Mouse (Mus musculus) cerebellum, adult 11-12 months (tissue): ENCODE results near the gene Cd8b1.

Source experiments
- DNase-seq: peaks from one replicate; pipeline ENCODE4 v3.0.0; 2022

The Cd8b1 gene

DNA sequence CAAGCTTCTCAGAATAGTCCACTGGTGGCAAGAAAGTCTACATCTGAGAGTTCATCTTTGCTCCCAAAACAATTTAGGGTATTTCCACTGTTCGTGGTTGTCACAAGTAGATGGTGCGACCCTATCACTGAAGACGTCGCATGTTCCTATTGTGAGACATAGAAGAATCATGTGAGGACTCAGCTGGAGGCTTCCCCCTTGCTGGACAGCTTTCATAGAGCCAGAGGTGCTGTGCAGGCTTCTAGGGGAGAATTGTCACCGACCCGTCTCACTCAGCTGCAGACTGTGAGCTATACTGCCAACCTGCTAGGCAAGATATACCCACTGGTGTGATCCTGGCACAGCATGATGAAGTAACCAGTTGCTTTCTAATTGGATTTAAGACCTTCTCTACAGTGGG, 29.6 kb downstream of the Cd8b1 start:
- no peak for DNase-seq

DNA sequence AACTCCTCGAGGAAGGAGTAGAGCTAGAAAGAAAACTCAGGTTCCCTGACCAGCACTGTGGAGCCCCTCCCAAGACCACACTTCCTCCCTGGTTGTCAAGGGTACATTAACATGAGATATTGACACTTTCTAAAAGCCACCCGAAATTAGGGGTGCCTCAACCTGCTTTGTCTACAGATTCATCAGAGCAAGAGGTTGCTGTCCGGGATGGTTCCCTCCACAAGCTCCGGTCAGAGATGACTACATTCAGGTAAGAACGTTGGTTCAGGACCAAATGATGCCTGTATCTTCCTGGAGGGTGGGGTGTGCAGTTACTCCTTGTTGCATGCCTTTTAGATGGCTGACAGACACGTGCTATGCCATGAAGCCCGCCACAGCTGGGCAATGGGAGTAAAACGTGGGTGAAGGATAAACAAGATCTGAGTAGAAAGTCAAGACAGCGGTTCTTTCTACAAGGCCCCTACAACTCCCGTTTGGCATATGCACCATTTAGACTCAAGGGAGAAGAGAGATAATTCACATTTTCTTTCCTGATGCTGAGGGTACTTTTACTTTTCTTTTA, 30.4 kb downstream of the Cd8b1 start:
- DNase-seq, result no peak

DNA sequence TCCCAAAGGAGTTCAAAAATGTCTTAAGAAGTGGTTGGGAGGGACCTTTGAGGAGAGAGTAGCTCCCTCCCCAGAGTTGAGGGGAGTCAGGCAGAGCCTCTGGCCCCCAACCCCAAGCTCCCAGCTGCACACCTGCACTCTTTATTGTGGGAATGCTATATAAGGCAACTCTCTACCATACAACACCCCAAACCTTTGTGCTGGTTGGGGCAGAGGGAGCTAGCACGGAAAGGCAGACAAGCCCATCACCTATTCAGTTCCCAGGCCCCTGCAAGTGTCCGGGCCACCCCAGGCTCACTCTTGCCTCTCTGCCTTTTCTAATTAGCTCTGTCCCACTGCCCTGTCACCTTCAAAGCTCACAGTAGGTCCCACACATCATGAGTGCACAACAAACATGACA, 31.1 kb downstream of the Cd8b1 start:
- DNase-seq, result no peak

DNA sequence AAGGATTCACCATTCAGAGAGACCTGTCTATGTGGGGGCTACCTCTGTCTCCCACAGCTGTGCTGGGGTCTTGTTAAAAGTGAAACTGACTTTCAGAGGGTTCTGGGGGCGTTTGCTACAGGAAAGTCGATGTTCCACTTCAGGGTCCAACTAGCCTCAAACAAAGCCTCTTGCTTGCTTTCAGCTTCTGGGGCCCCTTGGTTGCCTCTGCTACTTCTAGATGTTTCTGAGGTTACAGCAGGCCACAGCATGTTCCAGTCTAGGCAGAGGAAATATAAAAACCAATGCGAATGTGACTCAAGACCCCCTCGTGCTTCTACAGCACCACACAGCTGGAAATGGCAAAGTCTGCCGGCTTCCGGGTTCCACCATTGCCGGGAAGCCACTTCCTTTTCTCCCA, 34.9 kb downstream of the Cd8b1 start:
- no peak for DNase-seq

DNA sequence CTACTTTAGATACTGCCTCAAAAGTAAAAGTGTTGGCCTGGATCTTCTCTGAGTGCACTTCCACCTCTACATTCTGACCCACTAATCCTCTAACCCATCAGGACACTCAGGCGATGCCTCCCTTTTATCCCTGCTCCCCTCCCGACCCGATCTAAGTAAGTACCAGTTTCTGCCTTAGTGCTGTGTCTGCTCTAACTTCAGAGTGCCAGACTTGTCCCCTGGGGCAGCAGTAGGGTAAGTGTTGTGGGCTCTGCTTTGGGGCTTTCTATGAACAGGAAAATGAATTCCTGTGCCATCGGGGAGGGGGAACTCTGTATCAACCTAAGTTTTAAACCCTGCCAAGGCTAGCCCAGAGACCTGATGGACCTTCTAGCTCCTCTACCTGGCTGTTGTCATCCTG, 37.6 kb downstream of the Cd8b1 start:
- DNase-seq, result no peak

DNA sequence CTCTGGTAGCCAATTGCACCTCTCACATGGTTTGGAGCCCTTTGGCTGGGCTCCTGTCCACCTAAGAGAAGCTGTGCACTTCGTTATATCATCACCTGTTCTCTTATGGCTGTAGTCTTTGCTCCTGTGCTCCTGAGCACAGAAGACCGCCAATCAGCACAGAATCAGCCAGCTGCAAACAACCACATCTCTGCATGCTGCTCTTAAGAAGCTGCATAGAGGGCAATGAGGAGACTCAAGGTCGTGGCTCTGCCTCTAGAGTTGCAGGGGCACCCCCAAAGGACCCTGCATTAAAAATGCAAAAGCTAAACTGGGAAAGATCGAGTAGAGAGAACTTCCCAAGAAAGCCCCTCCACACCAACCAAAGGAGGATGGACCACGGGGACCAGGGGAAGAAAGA, 38.2 kb downstream of the Cd8b1 start:
- DNase-seq, result no peak

DNA sequence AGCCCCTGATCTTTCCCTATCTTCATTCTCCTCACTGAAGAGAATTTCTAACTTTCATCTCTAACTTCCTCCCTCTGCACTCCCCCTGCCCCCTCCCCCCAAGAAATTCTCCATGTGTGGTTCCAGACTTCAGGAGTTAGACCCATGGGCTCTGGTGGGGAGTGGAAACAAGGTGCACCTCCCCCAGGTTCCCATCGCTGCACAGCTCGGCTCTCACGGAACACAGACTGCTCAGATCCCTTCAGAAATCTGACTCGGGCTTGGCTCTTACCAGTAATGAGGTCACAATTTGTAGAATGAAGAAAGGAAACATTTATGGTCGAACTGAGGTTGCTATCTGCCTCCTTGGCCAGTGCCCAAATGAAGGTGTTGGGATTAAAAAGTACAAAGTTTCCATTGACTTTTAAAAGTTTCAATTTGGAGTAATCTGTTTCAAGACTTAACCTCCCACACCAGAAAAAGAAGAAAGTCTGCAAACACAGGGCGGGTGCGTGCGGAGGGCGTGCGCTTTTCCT, 38.6 kb downstream of the Cd8b1 start:
- DNase-seq, result no peak

DNA sequence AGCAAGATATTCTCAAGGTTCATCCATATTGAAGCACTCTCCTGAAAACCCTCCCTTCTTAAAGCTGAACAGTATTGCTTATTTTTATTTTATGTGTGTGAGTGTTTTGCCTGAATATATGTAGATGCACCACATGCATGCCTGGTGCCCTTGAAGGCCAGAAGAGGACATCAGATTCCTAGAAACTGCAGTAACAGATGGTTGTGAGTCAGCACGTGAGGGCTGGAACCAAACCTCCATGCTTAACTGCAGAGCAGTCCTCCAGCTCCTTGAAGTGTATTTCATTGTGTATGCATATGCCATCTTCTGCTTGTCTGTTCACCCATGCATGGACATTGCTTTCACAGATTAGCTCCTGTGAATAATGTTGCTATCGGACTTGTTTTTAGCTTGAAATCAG, 41.4 kb downstream of the Cd8b1 start:
- DNase-seq, result no peak

DNA sequence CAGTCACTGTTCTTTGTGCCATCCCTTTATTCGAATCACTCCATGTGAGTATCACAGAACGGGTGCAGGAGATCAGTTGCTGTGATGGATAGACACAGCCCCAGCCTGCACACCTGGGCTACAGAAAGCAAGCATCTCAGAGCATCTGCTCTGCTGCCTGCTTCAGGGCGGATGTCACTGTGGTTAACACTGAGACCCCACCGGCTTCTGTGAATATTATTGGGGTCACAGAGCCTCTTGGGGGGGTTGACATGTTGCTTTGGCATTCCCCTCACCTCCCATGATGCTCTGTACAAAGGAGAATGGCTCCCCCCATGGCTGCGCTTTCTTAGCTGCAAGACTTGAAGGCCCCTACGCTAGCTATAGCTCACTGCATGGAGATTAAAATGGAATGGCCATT, 46.8 kb downstream of the Cd8b1 start:
- DNase-seq, result no peak

DNA sequence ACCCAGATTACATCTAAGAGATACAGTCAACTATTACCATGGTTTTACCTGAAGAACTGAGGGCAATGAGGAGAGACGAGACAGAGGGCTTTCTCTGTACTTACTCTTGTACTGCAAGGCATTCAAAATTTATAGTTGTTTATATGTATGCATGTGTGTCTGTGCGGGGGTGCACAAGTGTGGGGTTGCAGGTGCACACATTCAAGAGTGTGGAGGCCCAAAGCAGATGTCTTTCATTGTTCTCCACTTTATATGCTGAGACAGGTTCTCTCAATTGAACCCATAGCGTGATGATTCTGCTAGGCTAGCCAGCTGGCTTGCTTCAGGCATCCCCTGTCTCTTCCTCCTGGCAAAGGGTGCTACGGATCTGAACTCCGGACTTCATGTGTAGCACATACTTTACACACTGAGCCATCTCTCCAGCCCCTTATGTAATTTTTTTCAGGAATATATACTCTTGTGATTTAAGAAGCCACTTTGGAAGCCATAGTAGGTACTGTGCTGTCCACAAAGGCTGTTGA, 48.6 kb downstream of the Cd8b1 start:
- no peak for DNase-seq

DNA sequence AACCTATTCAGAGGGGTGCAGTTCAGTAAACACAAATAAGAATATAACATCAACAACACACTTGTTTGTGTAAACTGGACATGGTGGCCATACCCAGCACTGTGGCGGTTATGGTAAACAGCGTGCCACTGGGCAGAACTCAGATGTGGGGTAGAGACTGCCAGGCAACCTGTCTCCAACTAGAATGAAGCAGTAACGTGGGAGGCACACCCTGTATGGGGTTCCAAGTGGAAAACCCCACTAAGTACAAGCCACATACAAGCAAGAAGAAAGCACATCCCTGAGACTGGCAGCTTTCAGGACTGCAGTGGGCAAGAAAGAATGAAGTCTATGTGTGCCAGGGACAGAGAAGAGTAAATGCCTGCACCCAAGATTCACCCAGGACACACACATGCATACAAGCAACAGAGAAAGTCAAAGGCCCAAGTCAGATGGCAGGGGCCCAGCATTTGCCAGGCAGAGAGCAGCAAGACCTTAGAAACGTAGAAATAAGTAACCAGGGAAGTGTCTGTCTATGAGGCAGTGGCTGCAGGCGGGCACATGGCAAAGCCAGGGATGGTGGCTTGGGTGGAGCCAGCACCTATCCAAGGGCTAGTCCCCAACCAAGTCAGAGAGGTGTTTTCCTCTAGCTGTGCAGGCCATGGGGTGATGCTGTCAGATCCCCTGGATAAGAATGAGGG, 49.6 kb downstream of the Cd8b1 start:
- DNase-seq, result no peak

DNA sequence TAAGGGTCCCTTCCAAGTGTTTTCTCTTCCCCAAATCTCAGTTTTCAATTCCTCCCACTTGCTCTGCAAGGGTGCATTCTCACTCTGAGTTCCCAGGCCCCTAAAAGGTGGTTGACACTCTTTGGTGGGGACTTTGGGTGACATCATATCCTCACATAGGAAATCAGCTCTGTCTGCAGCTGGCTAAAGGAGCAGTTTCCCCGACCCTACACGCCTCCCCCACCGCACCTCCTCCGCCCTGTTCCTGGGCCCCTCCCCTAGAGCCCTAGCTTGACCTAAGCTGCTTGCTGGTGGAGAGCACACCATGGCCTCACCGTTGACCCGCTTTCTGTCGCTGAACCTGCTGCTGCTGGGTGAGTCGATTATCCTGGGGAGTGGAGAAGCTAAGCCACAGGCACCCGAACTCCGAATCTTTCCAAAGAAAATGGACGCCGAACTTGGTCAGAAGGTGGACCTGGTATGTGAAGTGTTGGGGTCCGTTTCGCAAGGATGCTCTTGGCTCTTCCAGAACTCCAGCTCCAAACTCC, 50.7 kb downstream of the Cd8b1 start, which contains the start of gene Cd8a:
TSS of gene Cd8a (plus strand) at position 179 of the 527 bp plus-strand sequence.
- DNase-seq, result no peak

DNA sequence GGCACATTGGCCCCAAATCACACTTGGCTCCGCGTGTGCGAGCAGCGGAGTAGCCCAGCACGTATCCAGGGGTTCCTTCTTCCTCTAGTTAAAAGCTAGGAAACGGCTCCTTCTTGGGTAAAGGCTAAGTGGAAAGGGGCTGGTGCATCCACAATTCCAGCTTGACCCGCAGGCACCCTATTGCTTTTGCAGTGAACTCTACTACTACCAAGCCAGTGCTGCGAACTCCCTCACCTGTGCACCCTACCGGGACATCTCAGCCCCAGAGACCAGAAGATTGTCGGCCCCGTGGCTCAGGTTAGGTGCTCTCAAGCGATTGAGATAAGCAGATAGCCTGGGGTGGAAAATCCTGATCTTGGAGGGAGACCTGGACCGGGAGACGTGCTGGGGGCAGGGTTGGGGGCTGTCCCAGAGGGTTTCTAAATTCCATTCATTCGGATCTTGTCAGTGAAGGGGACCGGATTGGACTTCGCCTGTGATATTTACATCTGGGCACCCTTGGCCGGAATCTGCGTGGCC, 51.8 kb downstream of the Cd8b1 start:
- no peak for DNase-seq

DNA sequence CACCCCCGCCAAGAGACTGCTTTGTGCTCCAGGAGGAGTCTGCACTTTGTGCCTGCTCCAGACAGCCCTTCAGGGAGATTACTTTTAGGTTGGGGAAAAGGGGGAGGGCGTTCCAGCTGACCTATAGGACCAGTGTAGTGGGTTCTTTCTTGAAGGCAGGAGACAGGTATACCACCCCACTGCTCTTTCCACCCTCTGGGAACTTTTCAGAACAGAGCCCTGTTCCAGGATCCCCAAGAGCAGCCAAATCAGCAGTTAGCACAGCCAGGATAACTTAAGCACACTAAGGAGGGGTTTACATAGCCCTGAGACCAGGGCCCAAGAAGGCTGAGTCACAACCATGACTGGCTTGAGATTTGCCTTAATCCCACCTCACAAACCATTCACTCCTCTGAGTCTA, 52.3 kb downstream of the Cd8b1 start:
- no peak for DNase-seq

DNA sequence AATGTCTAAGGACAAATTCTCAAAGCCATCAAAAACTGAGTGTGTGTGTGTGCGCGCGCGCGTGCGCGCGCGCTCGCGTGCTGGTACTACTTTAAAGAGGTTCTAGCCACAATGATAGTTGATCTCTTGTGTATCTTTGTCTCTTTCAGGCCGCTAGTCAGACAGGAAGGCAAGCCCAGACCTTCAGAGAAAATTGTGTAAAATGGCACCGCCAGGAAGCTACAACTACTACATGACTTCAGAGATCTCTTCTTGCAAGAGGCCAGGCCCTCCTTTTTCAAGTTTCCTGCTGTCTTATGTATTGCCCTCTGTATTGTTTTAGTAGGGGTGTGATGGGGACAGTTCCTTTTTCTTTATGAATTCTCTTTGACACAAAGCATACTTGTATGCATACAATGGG, 54.1 kb downstream of the Cd8b1 start:
- no peak for DNase-seq

DNA sequence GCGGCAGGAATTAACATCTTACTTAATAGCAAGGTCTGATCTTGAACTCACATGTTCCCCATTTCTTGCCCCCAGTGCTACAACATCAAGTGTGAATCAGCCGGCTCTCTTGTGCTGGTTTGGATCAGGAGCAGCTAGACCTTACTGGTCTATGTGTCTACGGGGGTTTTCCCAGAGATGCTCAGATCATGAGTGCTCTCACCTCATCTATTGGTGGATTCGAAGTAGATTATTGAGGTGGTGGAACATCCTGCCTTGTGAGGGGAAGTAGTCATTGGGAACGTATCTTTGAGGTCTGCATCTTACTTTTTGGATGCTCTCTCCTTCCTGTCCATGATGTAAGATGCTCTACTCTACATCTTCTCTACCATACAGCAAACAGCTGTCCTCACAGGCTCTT, 59.1 kb downstream of the Cd8b1 start:
- DNase-seq, result no peak
